Mouse (Mus musculus) central nervous system, embryonic 18 days (tissue): ENCODE results near the gene Lyzl6. TPM values are rescaled to one million over a fixed set of nuclear protein-coding genes. Genes with fewer than 3 reads are reported as not detected.

Experiments
- polyA plus RNA-seq: library from polyadenylated mRNA; depleted of rRNA; stranded (reverse); fragments of >200 nt; gene quantifications from 2 replicates; pipeline ENCODE4 v1.2.3, GENCODE M21; 2012; rRNA removed

Lyzl6 gene
- not detected in 2 replicates for polyA plus RNA-seq

DNA sequence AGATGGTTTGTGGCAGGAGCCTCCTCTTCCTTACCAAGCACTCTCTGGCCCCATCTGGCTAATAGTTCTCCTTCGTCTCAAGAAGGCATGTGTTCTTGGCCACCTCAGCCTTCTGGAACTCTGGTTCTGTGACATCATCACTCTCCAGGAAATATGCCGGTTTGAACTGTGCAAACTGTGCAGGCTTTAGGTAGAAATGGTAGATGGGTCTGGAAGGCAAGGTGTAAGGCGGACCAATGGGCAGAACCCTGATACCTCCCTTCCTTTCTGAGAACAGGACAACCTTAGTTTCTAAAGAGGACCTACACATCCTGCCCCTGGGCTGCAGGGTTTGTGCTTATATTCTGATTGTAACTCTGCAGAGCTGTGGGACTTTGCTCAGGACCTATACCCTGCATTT, at the start of gene Lyzl6:
Lyzl6 (minus strand) TSS at position 101 of the 400 bp plus-strand sequence.

DNA sequence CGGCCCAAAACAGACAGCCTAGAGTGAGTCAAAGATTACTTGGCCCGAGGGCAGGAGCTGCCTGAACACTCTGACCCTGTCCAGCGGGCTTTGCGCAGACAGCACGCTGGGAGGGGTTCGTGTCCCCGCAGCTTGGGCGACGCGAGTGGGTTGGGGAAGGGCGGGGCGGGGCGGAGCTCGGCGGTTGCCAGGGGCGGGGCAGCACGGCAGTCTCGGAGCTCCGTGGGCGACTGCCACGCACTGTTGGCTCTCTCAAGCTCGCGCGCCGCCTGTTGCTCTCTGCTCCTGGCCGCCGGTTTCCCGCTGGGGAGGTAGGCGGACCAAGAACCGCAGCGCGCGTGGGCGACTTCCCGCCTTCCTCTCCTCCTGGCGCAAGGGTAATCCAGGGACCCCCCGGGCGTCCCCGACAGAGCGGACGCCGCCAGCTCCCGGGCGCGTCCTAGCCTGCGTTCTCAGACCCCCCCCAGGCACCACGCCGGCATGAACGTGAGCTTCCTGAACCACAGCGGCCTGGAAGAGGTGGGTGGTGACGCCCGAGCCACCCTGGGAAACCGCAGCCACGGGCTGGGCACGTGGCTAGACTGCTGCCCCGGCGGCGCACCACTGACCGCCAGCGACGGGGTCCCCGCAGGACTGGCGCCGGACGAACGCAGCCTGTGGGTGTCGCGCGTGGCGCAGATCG, 10.8 kb upstream of the Lyzl6 start, which contains the start of gene Rprml:
Rprml (plus strand) TSS at position 270 of the 682 bp plus-strand sequence.

DNA sequence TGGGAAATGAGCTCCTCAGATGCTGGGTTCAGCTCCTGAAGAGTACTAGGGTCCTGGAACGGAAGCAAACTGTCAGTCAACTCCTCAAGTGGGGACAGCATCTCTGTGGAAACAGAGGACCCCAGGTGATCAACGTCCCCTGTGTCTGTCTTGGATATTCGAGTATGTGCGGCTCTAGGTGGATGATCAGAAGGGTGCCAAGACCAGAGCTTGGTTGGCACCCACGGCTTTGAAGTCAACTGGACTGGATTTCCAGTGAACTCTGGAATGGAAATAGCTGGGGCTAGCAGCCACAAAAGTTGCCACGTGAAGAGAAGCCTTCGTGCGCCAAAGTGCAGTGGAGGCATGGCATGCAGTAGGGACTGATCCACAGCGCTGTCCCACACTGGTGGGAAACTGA, 17.6 kb downstream of the Lyzl6 start, which contains the start of gene Gm884:
Gm884 (minus strand) TSS at position 101 of the 400 bp plus-strand sequence.

Other genes starting within 250 kb of the Lyzl6 start
- gene Plekhm1, start 226.2 kb downstream of the Lyzl6 start, polyA plus RNA-seq = 12.4 and 13.1 TPM in 2 replicates
- under 0.01 TPM in 1 of 2 replicates, not detected in the other for gene Lrrc37a, start 134.3 kb downstream of the Lyzl6 start, polyA plus RNA-seq
- gene Gm884, start 17.8 kb downstream of the Lyzl6 start, polyA plus RNA-seq = not detected in 2 replicates
- 17.6 and 20.0 TPM in 2 replicates for gene Rprml, start 10.7 kb upstream of the Lyzl6 start, polyA plus RNA-seq
- gene Gosr2, start 59.0 kb upstream of the Lyzl6 start, polyA plus RNA-seq = 103 and 107 TPM in 2 replicates
- 0.36 and 0.56 TPM in 2 replicates for gene Wnt9b, start 110.9 kb upstream of the Lyzl6 start, polyA plus RNA-seq
- 5.7 and 7.5 TPM in 2 replicates for gene Wnt3, start 135.3 kb upstream of the Lyzl6 start, polyA plus RNA-seq